Mouse (Mus musculus) liver, embryonic 12.5 days (tissue): ENCODE measurements around the gene Zfp672. TPM values are rescaled to one million over a fixed set of nuclear protein-coding genes. Genes with fewer than 3 reads are reported as not detected.
A peak's percentile ranks its signal among the peaks of the same experiment; 100 is the strongest.

Experiments
- ATAC-seq: fragments of 200-750 bp; cut with Nextera tagmentation; 2 replicates; pipeline ENCODE4 v1.8.0; 2017; ENCODE audit warnings: moderate number of reproducible peaks, mild to moderate bottlenecking, moderate library complexity
- H3K27ac ChIP-seq: fragments of 300-500 bp; sonication (generic); 2 replicates; pipeline ENCODE4 v1.5.1; 2016; ENCODE audit warnings: mild to moderate bottlenecking
- H3K27me3 ChIP-seq: fragments of 300-500 bp; sonication (generic); replicated peaks from 2 replicates; pipeline ENCODE4 v1.6.1; 2016; ENCODE audit warnings: mild to moderate bottlenecking, moderate library complexity
- H3K36me3 ChIP-seq: fragments of 300-500 bp; sonication (generic); 2 replicates; pipeline ENCODE4 v1.6.1; 2016; ENCODE audit warnings: mild to moderate bottlenecking, moderate library complexity
- H3K4me1 ChIP-seq: fragments of 300-500 bp; sonication (generic); 2 replicates; pipeline ENCODE4 v1.6.1; 2016
- H3K4me2 ChIP-seq: fragments of 300-500 bp; sonication (generic); 2 replicates; pipeline ENCODE4 v1.6.1; 2016; ENCODE audit warnings: mild to moderate bottlenecking, moderate library complexity
- H3K4me3 ChIP-seq: fragments of 300-500 bp; sonication (generic); 2 replicates; pipeline ENCODE4 v1.5.1; 2016; ENCODE audit warnings: mild to moderate bottlenecking, moderate library complexity
- H3K9ac ChIP-seq: fragments of 300-500 bp; sonication (generic); 2 replicates; pipeline ENCODE4 v1.6.1; 2016; ENCODE audit warnings: mild to moderate bottlenecking, moderate library complexity
- H3K9me3 ChIP-seq: fragments of 300-500 bp; sonication (generic); replicated peaks from 2 replicates; pipeline ENCODE4 v1.6.1; 2016; ENCODE audit warnings: mild to moderate bottlenecking, moderate library complexity
- WGBS: fragments of 180-500 bp; shearing (Covaris S2); methylation state at CpG from one replicate; pipeline ENCODE4 v1.1.7; 2016; ENCODE audit not compliant: insufficient replicate concordance; 5-methylcytosine and 5-hydroxymethylcytosine counted together
- polyA plus RNA-seq: library from polyadenylated mRNA; unstranded; fragments of >200 nt; fragmentation: Nextera tagmentation; extraction: Ambion mirVana; gene quantifications from 2 replicates; pipeline ENCODE4 v1.2.1, GENCODE M21; 2016

The Zfp672 gene
- polyA plus RNA-seq, 1 experiment from 2014 or later, result 50.4 TPM

GRCm38 (mm10) chr11:58268285-58268684 is 61.9 kb downstream of the Zfp672 start:
- WGBS, result 52% methylated on average over 3 of the region's 3 CpGs
- ATAC-seq, result 0 out of 2 replicates have a peak, but pooled peaks have one; percentile 47

More at GRCm38 (mm10) chr11:58268285-58268684, 61.9 kb downstream of the Zfp672 start:
- no peaks in the 10 kb centered on the region for H3K4me1 ChIP-seq
- H3K36me3 ChIP-seq, result no peaks in the 10 kb centered on the region
- H3K27me3 ChIP-seq, result peaks cover 6% of the 10 kb centered on the region; the same call in 1 of the 2 replicates
- H3K27ac ChIP-seq, result no peak overlapping the region
- no peak overlapping the region for H3K4me3 ChIP-seq
- no peak overlapping the region for H3K4me2 ChIP-seq
- H3K9me3 ChIP-seq, result no peaks in the 10 kb centered on the region
- no peak overlapping the region for H3K9ac ChIP-seq

Other genes with a start within 250 kb of the Zfp672 start
- gene Gm12248, start 237.2 kb downstream of the Zfp672 start, polyA plus RNA-seq, result not detected in 2 replicates
- 50.5 and 51.8 TPM in 2 replicates for gene Cnot8, start 226.2 kb downstream of the Zfp672 start, polyA plus RNA-seq
- 25.4 and 26.0 TPM in 2 replicates for gene Gemin5, start 161.8 kb downstream of the Zfp672 start, polyA plus RNA-seq
- gene Mrpl22, start 158.7 kb downstream of the Zfp672 start, polyA plus RNA-seq, result 129 and 137 TPM in 2 replicates
- gene Igtp, start 130.8 kb downstream of the Zfp672 start, polyA plus RNA-seq, result 6.3 and 6.4 TPM in 2 replicates
- gene Irgm2, start 130.7 kb downstream of the Zfp672 start, polyA plus RNA-seq, result 2.9 and 3.0 TPM in 2 replicates
- gene 4930438A08Rik, start 55.5 kb downstream of the Zfp672 start, polyA plus RNA-seq, result 0.14 and 0.43 TPM in 2 replicates
- 18.2 and 18.5 TPM in 2 replicates for gene Zfp692, start 23.3 kb downstream of the Zfp672 start, polyA plus RNA-seq
- gene Sh3bp5l, start 385 bp upstream of the Zfp672 start, polyA plus RNA-seq, result 19.8 and 19.9 TPM in 2 replicates
- 0.19 TPM in 1 of 2 replicates, not detected in the other for gene Lypd8, start 48.7 kb upstream of the Zfp672 start, polyA plus RNA-seq
- not detected in 2 replicates for gene 1810065E05Rik, start 90.8 kb upstream of the Zfp672 start, polyA plus RNA-seq
- gene Gm12253, start 102.2 kb upstream of the Zfp672 start, polyA plus RNA-seq, result not detected in 2 replicates
- gene Lypd9, start 122.6 kb upstream of the Zfp672 start, polyA plus RNA-seq, result not detected in 2 replicates
- not detected in 2 replicates for gene Olfr30, start 131.9 kb upstream of the Zfp672 start, polyA plus RNA-seq
- gene Olfr332, start 162.2 kb upstream of the Zfp672 start, polyA plus RNA-seq, result not detected in 2 replicates
- not detected in 2 replicates for gene Olfr331, start 172.2 kb upstream of the Zfp672 start, polyA plus RNA-seq
- gene Olfr330, start 204.5 kb upstream of the Zfp672 start, polyA plus RNA-seq, result not detected in 2 replicates
- not detected in 2 replicates for gene Olfr329-ps, start 216.1 kb upstream of the Zfp672 start, polyA plus RNA-seq
- not detected in 2 replicates for gene Olfr328, start 225.3 kb upstream of the Zfp672 start, polyA plus RNA-seq
- not detected in 2 replicates for gene Olfr224, start 240.2 kb upstream of the Zfp672 start, polyA plus RNA-seq
- not detected in 2 replicates for gene Olfr325, start 247.4 kb upstream of the Zfp672 start, polyA plus RNA-seq